Mouse (Mus musculus): ENCODE results near the gene Satb2.

The Satb2 gene

DNA sequence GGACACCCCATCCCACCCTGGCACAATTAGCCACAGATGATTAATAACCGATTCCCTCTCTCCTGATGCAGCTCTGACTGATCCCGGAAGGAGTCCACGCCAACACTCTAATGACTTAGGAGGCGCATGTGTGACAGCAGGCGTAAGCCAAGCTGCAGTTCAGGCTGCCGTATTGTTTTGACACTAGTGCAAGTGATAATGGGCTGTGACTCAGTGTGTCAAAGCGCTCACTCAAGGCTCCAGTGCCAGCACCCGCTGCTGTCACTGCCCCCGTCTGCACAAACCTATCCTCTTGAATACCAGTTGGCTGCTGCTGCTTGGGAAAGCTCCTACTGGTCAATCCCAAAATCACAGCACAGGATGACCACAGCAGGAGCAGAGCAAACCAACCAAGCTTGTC, 49.7 kb downstream of the Satb2 start:
- DNase-seq (ENCODE audit: low spot score in 2 of 2), result no peak

DNA sequence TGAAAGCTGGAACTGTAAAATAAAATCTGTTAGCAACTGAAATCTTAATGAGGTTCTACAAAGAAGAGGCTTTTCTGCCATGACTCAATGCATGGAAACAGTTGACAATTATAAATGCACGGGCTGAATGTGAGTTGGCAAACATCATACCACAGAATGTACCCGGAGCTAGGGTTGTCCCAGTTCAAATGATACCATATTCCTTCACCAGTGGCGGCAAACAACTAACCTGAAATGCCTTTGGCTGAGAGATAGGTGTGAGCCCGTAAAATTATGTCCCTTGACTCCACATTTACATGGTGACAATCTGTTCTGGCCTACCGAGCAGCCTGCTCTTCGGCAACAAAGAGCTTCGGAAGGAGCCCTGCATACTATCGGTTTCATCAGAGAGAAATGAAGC, 58.0 kb downstream of the Satb2 start:
- no peak for DNase-seq (ENCODE audit: low spot score in 2 of 2)

DNA sequence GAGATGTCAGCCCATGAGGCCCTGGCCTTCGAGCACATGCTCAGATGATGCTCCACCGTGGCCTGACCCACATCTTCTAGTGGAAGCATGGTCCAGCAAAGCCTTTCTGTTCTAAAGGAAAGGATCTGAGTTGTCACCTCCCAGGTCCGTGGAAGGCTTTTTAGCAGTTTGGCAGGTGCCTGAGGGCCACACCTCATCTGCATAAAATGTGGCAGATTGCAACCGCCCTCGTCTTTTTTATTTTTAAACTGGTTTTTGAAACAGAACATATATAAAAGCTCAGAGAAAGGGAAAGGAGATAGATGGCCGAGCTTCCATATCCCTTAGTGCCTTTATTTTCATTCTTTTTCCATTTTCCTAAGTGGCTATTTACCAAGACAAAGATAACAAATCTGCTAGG, 64.2 kb downstream of the Satb2 start:
- DNase-seq (ENCODE audit: low spot score in 2 of 2), result peak in 1 of 2 experiments; percentile 25

DNA sequence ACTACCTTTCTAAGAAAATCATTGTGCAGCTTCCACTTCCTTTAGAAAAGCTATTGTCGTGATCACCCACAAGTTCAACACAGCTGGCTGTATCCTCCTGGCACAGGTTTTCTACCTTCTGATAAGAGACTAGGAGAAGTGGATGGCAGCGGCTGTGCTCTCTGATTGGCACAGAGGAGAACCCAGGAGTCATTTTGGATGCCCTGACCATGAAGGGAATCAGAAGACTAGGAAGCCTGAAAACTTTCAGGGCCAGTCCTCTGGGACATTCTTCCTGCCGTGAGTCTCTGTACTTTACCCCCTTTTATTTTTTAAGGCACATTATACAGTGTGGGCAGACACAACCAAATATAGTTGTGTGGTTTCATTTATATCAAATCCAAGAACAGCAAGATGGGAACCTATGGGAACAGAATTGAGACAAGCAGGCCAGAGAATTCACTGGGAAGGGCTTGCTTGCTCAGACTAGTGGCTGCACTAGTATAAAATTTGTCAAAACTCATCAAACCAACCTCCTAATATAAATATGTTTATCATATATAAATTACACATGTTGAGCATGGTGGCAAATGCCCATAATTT, 77.7 kb downstream of the Satb2 start:
- DNase-seq (ENCODE audit: low spot score in 2 of 2), result no peak

DNA sequence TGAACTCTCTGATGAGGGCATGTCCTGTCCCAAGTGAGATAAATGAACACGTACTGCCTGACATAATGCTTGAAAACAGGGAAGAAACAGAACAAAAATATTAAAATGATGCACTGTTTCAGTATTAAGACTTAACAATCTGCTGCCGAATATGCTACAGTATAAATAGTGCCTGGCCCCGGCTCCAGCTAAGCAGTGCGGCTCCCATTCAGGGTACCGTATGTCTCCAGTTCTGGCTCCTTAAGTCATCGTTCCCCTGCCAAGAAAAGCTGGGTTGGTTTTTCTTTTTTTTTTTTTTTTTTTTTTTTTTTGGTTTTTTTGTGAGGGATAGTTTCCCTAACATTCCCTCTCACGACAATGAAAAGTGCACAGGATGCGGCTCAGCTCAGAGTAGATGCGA, 78.3 kb downstream of the Satb2 start:
- no peak for DNase-seq (ENCODE audit: low spot score in 2 of 2)

DNA sequence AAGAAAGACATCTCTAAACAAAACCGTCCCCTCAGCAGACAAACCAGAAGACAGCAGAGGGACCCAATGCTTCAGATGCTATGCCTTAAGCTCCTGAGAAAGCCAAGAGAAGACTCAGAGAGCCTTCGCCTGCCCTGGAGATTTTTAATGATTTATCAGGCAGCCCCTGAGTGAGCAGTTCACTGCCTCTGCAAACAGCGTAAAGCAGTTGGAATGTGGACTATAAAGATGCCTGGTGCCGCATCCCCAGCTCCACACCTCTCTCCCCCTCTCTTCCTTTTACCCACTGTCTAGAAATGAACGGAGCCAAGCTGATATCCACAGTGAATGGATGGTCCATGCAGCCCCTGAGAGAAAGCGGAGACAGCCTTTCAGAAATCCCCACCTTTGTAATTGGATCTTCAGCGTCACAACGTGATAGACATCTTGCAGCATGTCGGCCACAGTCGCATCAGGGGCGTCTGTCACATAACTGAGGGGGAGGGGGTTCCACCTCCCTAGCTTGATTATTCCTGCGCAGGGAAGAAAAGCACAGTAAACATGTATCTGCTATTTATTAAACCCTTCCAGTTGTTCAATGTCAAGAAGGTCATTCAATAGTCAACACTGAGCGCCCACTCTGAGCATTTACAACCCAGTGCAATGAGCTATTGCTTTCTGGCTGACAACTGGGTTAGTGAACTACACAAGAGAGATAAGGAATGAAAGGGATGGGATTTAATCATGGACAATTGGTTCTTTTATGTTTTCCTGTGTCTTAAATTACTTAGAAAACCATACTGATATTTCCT, 79.6 kb downstream of the Satb2 start:
- no peak for DNase-seq (ENCODE audit: low spot score in 2 of 2)

DNA sequence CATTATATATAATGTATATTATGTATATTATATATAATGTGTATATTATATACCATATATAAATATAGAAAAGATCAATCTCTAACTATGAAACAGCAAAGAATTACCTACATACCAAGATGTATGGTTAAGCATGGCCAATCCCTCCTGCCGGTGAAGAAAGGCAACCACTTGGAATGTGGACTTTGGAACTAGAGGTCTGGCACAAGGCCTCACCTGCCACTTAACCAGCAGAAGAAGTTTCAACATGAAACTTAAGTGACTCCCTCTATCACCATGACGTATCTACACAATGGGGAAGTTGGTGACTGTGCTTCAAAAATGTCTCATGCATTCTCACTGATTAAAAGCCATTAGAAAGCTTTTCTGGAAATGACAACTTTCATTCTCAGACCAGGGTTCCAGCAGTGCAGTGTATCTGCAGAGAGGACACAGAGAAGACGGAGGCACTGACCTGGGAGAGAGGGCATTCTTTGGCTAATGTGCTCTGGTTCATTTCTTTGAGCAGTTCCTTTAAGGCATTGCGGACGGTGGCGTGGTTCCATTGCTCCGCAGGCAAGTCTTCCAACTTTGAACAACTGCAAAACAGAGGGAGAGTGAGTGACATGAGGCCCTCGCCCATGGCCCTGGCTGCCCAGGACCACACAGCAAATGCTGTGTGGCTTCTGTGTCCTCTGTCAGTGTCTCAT, 80.8 kb downstream of the Satb2 start:
- no peak for DNase-seq (ENCODE audit: low spot score in 2 of 2)

DNA sequence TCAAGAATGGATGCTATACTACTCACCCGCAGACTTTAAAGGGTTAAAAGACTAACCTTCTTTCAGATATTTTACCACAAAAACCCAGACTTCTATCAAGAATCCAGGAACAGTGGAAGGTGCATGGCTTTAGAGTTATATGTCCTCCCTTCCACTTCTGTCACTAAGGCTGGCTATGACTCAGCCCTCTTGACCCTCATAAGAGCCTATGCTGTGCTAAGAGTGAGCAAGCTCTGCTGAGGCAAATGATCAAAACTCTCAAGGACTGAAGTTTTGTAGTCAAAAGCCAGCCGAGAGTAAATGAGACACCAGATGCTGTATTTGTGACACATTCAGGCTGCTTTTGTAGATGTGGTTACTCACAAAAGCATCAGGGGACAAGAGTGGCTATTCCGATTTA, 81.8 kb downstream of the Satb2 start:
- DNase-seq (ENCODE audit: low spot score in 2 of 2), result no peak

DNA sequence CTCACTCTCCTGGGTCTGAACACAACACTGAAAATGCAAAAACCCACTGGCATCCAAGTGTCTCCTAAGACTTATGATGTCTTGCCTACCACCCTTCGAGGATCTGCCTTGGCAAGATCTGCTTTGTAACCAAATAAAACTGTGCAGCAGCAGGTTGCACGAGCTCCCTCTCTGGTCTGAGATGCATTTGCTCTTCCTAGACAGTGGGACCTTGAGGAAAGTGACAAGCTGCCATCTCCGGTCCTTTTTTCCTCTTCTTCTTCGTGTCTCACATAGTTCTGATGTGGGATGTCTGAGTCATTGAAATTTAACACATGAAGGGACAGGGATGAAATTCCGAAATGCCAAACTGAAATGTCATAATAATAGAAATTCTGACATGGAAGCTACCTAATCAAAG, 85.7 kb downstream of the Satb2 start:
- no peak for DNase-seq (ENCODE audit: low spot score in 2 of 2)

DNA sequence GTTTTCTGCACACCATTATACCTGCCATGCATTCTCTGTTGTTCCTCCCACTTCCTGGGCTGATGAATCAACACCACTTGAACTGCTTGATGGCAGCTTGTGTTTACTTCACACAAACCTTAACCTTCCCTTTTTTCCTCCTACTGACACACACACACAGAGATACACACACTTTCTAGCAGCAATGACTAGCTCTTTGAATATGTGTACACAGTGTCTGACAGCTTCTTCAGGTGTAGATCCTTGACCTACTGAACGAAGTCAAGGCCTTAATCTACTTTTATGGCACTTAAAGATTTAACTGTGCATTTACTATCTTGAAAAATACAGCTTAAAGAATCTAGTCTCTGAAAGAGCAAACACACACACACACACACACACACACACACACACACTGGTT, 89.5 kb downstream of the Satb2 start:
- DNase-seq (ENCODE audit: low spot score in 2 of 2), result no peak

DNA sequence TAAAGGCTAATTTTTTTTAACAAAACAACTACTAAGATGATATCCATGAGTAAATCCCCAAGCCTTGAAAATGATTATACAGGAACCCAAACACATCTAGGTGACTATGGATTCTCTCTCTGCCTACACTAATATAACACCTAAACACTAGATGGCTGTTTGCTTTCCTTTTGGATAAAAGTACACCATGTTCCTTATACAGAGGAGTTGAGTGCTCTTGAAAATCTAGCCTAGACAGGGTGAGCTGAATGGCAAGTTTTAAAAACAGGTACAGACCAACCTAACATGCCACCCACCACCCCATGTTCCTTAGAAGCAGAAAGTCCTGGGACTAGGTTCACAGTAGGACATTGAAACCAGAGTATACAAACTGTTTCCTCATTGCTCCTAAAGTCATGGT, 90.9 kb downstream of the Satb2 start:
- DNase-seq (ENCODE audit: low spot score in 2 of 2), result no peak

DNA sequence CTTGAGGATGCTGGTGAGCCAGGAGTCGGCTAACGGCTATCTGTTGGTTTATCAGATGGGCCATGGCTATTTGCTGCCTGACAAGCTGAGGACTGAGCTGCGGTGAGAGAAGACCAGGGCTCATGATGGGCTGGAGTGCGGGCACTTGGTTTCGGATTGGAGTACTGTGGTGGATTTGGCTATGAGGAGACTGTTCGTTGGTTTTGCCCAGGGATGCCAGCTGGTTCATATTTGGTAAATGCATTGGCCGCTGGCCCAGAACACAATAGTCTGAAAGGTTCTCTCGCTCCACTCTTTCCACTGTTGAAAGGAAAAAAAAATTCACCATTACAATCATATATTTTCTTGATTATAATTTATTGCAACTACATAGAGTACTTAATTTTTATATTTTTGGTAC, 107.0 kb downstream of the Satb2 start:
- DNase-seq (ENCODE audit: low spot score in 2 of 2), result no peak

DNA sequence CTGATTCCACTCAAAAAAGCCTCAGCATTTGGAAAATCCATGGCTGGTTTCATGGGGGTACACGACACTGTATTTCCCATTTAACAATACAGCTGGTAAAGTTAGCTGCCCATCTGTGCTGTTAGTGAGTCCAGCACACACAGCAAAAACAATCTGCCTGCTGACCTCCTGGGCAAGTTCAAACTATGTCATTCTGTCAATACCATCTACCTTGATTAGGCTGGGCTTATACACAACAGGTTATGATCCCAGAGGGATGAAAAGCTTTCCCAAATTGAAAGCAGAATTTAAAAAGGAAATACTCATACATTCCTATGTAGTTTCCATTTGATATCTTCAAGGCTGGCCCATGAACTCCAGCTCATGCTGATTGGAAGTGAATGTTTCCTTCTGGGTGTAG, 113.2 kb downstream of the Satb2 start:
- DNase-seq (ENCODE audit: low spot score in 2 of 2), result no peak

DNA sequence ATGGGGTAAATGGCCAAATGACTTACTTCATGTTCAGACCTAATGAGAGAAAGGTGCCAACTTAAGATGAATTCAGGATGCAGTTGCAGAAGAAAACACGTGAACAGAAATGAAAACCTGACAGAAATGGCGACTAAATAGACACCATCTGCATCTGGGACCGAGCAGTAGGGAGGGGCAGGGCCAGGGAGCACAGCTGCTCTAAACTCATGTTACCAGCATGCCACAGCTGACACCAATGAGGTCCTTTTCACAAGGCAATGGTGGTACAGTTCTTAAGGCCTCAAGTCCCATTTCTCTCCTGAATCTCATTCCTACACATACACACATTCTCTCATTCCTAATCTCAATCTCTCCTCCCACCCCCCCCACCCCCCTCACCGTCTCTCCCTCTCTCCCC, 115.7 kb downstream of the Satb2 start:
- DNase-seq (ENCODE audit: low spot score in 2 of 2), result no peak

DNA sequence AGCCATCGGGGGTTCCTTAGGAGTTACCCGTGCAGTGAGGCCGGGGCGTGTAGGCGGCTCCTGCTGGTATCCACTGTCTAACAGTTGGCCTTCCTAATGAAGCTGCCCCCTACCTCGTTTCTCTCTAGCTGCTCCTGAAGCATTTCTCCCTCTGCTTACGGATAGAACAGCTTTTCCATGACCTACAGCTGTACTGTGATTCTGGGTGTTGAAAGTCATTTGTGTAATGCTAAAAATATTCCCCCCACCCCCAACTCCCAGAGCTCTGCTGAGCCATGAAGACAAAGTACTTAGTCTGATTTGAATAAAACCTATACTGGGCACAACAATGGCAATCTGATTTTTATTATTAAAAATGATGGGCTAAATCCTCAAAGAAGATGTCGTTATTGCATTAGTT, 121.2 kb downstream of the Satb2 start:
- no peak for DNase-seq (ENCODE audit: low spot score in 2 of 2)

DNA sequence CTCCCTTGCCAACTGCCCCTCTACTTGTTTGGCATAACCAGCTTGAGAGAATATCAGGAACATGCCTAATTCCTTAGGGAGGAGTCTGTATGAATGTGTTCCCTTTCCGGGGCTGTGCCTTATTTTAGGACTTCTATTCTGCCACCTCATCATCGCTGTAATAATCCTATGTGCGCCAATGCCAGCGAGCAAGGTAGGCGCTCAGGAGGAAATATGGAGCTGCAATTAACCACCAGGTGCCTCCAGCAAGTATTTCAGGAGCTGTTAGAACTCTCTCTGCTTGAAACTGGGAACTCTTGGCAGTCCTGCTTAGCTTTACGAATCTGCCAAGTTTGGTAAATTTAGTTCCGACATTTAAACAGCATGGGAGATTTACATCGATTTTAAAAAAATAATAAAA, 128.0 kb downstream of the Satb2 start:
- no peak for DNase-seq (ENCODE audit: low spot score in 2 of 2)

DNA sequence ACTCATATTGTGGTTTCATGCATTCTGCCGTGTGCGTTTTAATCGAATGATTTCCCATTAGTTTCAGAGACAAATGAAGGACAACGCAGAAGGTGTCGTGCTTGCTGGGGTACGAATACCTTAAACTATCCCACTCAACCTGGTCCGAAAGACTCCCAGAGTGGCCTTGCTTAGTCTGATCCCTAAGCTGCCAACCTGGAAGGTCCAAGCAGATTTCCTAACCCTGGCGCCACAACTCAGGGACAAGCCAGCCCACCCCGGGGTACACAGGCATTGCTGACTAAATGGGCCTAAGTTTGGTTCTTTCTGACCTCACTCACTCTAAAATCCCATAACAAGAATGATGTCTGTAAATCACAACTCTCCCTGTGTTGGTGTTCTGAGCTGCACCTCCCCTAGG, 132.1 kb downstream of the Satb2 start:
- DNase-seq (ENCODE audit: low spot score in 2 of 2), result no peak

DNA sequence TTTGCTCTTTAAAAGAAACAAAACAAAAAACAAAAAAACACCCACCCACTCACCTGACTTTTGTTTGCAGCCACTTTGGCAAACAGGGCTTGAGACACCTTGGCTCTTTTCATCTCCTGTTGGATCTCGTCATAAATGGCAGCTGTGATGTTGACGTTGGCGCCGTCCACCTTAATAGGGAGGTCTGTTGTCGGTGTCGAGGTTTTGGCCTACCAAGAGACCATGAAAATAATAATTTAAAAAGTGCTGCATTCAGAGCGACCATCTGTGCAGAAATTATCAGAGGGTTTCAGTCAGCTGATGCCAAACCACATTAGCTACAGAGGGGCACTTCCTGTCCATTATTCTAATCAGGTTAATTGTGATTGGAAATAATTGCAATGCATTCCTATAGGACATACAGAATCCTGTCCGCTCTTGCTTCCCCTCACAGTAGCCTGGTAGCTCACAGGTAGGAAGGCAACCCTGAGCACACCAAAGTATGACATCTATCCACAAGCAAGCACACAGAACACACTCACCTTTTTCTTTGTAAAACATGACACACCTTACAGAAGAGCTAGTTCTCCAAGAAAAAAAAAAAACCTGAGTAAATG, 132.8 kb downstream of the Satb2 start:
- no peak for DNase-seq (ENCODE audit: low spot score in 2 of 2)

DNA sequence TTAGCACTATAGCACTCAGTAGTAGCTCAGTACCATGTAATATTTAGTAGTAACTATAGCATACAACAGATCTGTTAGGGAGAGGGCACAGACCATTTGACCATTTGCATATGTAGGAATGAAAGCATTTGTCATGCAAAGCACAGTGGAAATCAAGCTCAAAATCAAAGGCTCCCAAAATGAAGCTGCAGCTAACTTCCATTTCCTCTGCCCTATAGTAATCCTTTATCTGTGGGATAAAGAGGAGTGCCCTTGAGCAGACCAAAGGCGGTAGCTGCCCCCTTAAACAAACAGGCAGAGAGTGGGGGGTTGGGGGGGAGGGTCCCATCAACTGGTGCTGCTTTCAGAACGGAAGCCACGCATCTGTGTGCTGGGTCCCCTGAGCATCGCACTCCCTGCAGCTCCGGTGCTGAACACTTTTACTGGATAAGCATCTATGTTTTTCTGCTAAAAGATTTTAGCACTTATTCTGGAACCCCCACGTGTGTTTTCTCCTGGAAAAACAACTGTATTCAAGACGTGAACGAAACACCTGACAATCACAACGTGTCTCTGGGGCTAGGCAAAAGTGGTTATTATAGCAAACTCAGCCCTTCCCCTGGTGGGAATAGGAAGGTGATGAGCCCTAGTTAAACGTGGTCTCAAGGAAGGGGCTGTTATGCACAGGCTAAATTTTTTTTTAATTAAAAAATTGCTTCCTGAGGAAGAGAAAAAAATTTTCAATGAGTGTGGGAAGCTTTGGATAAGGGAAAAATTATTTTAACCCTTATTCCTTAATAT, 133.7 kb downstream of the Satb2 start:
- DNase-seq (ENCODE audit: low spot score in 2 of 2), result no peak

DNA sequence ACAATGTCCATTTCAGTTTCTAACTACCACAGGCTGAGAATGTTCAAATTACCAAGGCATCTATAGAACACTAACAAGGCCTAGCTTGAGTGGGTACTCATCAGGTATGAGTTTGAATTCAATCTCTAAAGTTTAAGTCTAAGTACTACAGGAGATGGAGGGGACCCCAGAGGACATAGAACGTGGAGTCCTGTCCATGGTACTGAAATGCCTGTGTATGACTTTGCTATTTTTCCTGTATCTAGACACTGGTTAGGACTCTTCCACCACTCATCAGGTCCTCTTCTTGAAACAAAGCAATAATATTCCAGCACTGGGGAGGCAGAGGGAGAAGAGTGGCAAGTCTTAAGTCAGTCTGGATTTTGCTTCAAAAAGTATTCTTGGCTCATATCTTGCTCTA, 139.5 kb downstream of the Satb2 start:
- DNase-seq (ENCODE audit: low spot score in 2 of 2), result no peak

DNA sequence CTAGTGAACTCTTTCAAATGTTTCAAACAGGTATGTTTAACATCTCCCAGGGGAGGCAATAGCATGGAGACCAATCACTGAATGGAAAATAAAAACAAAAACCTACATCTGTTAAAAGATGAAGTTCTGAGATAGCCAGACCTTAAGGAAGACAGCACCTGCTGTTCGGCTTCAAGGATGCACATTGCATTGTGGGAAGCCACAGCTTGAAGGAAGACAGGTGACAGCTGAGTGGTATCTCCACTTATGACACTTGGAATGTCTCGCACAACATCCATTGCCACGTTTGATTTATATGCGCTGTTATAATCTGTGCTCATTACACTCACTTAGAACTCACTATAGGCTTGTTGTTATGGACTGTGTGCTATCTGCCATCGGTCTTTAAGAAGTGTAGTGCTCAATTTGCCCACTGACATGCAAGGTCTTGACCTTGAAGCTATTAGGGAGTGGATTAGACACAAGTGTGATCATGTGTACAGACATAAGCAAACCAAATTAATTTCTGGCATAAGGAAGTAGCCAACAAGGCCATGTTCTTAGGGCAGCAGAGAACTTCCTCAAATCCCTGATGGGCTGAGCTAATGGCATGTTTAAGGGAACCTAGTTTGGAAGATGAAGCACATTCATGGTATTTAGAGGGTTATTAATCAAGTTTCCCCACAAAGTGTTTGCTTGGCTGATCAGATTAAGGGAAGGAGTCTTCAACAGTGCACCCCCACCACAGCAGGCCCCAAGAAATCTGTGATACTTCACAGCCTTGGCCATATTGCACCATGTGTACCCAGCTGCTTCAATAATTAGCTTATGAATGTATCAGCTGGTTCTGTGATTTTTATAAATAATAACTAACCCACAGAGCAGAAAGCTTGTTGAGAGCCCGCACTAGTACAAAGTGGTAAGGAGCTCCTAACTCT, 144.2 kb downstream of the Satb2 start:
- DNase-seq (ENCODE audit: low spot score in 2 of 2), result no peak
